Mouse (Mus musculus) layer of hippocampus, adult 18-20 months (tissue): Measurements from ENCODE around the gene Klhdc4. TPM values are rescaled to one million over a fixed set of nuclear protein-coding genes. Genes with fewer than 3 reads are reported as not detected.

ENCODE experiments used
- DNase-seq, 2 experiments: peaks; one replicate each; pipeline ENCODE4 v3.0.0; 2022; ENCODE audit warnings: low spot score in 2 of 2
- total RNA-seq, 2 experiments: library from RNA; stranded (reverse); gene quantifications; 2 replicates each; pipeline ENCODE4 v1.2.3; 2021

The Klhdc4 gene
- total RNA-seq, 2 experiments from 2014 or later, result 27.0 to 27.9 TPM

DNA sequence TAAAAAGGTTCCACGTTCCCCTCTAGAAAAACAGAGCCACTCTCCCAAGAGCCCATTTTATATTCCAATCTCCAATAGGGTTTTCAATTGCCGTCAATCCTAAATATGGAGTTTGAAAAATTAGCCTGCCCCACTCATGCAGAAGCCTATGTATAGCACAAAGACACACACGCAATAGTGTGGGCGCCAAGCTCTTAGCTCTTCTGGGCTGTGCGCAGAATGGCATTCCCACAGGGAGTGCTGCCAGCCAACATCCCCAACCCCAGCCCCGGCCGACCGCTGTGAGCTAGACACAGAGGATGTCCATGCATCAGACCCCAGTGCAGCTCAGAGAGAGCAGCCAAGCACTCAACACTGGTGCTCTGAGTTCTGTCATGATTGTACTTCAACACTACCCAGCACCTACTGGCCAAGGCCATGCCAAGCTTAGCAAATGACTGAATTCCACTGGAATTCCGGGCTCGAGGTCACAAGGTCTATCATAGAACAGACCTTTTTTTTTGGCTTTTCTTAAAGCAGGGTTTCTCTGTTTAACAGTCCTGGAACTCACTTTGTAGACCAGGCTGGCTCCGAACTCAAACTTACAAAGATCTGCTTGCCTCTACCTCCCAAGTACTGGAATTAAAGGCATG, 19.7 kb downstream of the Klhdc4 start:
- DNase-seq, result no peak

DNA sequence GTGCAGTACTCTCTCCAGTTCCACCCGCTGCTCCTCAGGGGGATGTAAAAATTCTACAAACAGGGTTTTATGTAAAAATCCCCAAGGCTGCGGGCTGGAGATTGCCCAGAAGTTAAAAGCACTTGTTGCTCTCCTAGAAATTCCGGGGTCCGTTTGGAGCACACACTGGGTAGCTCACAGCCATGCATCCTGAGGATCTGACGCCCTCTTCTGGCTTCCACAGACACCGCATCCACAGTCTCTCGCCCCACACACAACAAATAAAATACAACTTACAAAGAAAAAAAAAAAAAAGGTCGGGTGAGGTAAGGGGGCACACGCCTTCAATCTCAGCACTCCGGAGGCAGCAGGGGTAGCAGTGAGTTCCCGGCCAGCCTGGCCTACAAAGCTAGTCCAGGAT, 21.3 kb downstream of the Klhdc4 start:
- DNase-seq, result no peak

DNA sequence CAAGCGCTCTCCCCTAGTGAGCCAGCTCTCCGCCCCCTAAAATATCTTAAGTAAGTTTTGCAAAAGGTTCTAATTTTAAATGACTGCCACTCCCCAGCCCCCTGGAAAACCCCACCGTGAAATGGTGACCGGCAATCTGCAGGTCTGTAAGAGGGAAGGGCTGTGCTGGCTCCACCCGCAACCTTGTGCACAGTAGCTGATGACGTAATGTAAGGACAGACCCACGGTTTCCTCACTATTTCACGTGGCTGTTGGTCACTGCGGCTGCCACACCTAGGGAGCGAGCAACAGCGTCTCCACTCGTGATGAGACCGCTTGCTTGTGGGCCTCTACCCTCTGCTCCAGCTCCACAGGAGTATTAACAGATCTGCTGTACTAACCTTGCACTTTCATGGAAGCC, 23.2 kb downstream of the Klhdc4 start:
- no peak for DNase-seq

DNA sequence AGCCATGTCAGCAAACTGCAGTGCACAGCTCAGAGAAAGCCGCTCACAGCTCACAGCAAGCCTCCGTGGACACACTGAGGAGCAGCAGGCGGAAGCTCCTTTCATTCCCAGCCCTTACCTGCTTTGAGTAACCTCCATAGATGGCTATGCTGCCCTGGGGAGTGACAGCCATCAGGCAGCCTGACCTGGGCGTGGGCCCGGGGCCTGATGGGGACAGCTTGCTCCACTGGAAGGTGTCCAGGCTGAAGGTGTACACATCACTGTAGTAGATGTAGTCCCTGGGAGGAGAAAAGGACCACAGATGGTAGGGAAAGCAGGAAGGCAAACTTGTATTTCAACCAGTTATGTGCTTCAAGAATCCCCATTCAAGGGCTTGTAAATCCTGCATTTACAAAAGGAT, 24.5 kb downstream of the Klhdc4 start:
- no peak for DNase-seq

DNA sequence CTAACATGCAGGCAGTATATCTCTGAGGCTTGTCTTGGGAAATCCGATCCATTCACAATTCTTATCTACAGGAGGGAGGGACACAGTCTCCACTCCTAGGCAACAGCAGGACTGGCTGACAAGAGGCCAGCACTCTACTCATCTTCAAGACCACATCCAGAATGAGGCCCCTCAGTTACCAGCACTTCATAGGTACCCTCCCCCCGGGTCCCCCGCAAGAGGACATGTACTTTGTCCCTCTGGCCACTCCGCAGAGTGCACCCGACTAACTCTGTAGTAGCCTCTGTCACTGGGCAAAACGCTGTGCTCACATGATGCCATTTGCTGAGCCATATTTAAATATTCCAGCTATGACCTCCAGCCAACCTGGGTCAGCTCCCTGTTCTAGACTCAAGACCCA, 31.0 kb downstream of the Klhdc4 start:
- no peak for DNase-seq

DNA sequence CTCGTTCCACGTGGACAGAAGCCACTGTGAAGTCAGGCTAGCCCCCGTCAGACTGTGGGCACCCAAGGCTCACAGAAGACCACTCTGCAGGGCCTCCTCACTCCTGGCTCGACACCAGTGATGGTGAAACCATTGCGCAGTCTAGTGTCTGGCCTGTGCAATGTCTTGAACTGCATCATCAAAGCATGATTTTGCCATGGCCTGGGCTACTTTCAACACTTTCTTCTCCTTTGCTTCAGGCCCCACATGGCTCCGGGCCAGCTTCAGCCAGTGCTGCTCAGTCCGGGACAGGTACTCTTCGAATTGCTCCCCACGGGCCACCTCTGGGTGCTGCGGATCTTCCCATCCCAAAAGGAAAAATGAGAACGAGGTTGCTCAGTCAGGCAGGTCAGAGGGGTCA, 33.0 kb downstream of the Klhdc4 start:
- DNase-seq, result no peak

DNA sequence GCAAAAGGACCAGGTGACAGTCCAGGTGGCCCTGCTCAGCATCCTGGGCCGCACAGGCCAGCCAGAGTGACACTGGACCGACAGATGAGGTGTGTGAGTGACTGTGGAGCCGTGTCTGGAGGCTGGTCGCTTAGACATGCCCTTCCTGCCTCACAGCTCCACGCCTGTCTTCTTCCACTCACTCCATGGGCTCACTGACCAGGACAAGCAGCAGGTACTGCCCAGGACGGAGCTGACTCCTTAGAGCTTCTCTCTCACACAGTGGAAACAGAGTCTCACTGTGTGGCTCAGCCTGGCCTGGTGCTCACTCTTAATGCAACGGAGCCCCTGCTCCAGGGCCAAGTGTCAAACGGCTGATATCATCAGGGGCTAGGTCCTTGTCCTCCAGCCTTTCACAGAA, 33.9 kb downstream of the Klhdc4 start:
- DNase-seq, result no peak

DNA sequence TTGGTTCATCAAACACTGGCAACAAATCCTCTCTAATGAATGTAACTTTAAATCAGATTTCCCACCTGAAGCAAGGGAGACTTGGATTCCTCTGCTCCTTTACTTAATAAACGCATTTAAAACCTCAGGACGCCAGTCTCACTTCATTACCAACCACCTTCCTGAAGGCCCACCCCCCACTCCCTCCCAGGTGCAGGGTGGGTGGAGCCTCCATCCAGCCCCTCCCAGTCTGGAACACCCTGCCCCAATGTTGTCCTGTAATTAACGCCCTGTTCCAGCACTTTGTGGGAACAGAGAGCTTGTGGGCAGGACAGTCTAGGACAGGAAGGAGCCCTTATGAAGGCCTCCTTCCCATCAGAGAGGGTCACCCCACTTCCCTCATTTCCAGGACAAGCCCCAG, 35.2 kb downstream of the Klhdc4 start:
- DNase-seq, result no peak

DNA sequence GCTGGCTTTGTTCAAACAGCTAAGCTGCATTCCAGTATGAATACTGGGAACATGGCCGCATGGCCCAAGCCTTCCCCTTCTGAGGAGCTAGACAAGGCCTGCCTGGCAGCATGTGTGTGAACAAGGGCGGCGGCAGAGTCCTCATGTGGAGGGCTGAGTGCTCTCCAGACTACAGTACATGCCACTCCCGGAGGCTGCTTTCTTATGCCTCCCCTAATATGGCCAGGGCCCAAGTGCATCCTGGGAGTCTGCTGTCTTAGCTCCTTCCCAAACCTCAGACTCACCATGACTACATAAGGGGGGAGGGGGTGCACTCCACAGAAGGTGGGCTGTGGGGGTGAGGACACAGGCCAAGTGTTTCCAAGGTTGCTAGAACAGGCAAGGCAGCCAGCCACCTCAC, 36.7 kb downstream of the Klhdc4 start:
- no peak for DNase-seq

DNA sequence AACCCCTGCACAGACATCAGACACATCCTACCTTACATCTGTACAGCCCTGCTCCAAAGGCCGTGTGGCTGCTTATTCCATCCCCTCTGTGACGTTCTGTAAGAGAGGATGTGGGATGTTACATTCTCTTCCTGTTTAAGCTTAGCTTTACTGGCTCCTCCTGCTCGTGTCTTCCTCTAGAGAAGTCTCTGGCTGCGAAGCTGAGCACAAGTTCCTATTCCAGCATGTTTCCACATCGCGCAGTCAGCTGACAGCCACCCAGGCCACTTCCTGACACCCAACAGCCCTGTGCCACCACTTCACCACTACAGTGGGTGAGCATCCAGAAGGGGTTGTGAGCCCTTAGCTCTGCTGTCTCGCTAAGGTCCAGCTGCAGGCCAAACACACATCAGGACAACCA, 37.2 kb downstream of the Klhdc4 start:
- no peak for DNase-seq

DNA sequence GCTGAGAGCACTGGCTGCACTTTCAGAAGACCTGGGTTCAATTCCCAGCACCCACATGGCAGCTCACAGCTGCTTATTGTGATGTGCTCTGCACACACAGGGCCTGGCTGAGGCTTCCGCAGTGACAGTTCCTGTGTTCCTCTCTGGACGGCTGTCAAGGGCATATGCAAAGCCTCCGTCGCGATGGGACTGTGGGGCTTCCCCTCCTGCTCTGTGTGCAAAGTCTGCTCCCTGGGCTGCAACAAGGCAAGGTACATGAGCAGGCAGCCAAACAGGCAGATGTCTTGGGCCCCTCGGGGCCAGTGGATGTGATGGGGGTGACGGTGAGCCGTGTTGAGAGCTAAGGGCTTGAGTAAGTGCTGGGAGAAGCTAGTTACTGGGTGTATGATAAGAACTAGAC, 40.6 kb downstream of the Klhdc4 start:
- DNase-seq, result no peak

DNA sequence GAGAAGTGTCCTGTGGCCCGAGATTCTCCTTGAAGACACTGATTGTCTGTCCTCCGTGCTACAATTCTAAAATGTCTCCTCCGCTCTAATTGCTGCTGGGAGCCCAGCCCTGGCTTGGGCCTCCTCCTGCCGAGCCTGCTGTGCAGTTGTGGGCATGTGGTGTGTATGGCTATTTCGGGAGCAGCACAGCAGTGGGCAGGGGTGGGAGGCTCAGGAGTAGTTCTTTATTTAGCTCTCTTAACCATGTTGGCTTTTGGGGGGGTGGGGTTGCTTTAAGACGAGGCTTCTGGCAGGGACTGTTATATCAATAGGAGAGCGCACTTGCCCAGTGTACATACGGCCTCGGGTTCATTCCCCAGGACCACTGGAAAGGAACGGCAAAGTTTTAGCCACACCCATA, 42.8 kb downstream of the Klhdc4 start:
- DNase-seq, result no peak

DNA sequence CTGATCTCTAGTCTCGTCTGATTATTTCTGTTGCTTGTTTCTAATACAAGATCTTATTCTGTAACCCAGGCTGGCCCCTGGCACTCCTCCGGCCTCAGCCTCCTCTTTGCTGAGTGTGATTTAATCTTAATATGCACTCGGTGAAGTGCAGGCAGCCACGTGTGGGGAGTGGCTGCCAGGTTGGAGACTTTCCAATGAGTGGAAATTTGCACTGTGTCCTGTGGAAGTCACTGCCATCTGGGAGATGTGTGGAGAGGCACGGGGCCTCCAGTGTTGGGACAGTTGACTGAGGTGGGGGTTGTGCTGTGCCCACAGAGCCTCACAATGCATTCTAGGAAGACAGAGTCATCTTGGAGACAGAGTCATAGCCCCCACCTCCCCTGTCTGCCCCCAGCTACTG, 46.9 kb downstream of the Klhdc4 start:
- no peak for DNase-seq

DNA sequence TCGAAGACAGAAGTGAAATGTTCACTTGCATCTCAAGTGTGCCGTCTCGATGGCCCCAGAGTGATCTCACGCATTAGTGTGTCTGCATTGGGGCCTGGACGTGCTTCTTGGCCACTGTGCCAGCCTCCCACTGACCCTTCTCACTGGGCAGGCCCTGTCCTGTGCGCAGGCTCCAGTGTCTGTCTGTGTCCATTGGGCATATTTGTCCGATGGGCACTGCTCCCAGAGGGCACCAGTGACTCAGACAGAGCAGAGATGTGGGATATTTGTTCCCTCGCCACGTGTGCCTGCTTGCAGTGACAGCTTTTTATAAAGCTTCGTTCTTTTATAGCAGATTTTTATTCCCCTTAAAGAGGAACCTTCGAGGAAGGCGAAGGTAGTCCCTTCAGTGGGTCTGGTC, 55.5 kb downstream of the Klhdc4 start:
- no peak for DNase-seq

DNA sequence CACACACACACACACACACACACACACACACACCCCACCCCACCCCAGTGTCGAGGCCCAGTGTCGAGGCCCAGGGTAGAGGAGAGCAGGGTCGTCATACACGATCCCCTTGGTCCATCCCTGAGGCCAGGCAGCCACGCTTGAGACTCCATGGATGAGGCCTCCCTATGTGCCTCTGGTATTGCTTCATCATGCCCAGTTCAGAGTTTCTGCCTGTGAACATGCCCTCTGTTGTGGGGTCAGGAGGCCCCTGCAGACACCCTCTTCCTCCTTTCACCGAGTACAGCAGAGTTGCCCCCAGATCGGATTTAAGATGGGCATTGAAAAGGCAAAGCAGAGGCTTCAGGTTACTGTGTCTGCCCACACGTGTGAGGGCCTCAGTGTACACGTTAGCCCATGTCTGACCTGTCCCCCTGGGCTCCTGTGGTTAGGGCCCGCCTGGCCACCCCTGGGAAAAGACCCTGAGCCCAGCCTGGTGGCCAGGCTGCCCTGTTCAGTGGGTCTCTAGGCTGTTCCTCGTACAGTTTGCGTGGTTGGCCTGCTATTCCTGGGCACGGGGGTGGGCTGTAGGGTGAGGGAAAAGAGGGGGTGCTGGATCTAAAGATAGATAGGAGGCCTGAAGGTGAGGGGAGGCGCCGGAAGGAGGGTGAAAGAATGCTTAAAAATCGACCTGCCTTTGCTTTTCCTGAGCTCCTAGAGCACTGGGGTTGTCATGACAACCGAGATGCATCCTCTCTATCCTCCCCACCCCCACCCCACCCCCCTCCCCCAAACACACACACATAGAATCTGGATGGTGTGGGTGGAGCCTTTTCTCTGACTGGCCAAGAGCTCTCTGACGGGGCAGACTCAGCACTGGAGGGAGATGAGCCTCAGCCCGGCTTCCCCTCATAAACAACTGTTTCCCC, 58.3 kb downstream of the Klhdc4 start:
- DNase-seq, result no peak

DNA sequence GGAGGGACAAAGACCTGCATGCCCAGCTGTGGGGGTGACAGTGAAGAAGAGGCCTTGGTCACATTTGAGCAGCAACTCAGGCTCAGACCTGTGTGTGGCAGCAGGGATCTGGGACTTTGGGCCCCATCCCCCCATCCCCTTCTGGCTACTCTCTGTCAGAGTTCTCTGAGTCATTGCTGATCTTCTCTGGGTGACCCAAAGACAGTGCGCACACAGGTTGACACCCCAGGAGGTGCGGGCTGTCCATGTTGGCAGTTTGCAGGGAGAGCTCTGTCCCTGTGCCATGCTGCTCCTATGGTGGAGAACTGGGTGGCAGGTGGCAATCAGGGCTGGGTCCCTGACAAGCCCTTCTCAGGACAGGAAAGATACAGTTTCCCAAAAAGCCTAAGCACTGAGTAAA, 59.7 kb downstream of the Klhdc4 start:
- no peak for DNase-seq

DNA sequence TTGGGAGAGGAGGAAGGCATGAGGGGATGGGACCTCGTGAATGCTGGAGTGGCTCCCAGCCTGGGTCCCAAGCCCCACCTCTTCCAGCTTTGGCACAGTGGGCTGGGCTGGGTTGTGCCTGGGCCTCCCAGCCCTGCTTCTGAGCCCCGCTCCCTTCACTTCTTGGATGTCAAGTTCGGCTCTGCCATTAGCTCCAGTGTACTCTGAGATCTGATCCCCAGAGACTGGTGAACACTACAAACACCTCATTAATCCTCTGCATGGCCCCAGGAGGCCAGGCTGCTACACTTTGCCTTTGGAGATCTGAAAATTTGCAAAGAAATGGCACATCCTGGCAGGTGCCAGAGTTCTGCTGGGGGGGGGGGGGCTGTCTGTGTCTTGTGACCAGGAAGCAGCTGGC, 60.3 kb downstream of the Klhdc4 start:
- no peak for DNase-seq

DNA sequence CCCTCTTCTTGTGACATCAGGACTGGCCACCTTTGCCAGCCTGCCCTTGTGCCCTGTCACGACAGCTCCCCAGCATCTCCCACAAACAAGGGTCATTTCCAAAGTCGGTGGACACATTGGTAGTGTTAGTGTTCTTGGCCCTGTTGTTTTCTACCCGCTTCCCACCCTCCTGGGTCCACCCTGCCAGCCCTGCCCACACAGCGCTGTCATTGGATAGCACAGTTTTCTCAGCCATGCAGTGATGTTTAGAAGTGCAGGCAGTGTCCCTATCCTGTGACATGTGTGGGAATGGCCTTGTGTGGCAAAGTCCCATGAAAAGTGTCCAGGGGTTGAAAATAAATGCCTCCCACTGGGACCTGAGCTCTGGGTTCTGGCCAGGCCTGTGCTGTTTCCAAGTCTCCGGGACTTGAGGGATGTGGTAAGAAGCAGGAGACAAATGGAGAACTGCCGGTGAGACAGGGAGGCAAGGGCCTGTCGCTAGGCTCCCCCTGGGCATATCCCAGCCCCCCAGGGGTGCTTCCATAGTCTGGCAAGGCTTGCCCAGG, 63.7 kb downstream of the Klhdc4 start:
- DNase-seq, result no peak

DNA sequence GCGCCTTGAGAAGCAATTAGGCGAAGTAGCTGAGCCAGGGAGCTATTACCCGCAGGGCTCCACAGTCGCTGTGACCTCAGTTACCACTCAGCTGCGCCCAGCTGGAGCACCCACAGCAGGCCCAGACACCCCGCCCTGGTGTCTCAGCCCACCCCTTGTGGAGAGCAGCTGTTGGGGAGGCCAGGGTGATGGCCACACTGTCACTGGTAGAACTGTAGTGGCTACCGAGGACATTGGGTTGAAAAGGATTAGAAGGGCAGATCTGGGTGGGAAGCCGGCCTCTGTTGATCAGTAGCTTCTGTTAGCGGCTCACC, 65.7 kb downstream of the Klhdc4 start:
- DNase-seq, result no peak

DNA sequence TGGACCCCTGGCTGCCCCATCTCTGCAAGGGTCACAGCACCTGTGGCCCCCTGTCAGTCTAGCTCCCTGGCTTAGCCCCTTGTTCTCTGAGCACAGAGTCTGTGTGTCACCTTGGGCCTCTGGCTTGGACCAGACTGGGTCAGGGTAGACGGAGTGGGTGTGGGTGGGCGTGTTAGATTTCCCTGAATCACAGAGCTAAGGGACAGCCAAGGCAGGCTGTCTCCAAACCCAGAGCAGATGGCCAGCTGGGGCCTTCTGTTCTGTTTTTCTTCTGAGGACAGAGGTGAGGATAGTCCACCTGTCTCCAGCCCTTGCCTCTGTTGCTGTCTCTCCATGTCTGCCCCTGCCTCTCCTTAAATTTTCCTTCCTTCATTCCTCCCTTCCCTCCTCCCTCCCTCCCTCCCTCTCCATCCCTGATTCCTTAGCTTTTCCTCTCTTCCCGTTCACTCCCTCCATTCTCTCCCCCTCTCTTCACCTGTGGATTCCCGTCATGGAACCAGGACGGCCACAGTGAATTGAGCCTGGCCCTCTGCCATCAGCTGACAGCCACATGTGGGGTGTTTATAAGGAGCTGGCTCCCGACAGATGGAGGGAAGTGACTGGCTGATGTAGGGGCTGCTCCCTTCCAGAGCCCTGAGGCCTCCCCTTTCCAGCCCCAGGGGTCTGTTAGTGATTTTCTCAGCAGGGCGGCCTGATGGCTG, 66.2 kb downstream of the Klhdc4 start:
- DNase-seq, result no peak

DNA sequence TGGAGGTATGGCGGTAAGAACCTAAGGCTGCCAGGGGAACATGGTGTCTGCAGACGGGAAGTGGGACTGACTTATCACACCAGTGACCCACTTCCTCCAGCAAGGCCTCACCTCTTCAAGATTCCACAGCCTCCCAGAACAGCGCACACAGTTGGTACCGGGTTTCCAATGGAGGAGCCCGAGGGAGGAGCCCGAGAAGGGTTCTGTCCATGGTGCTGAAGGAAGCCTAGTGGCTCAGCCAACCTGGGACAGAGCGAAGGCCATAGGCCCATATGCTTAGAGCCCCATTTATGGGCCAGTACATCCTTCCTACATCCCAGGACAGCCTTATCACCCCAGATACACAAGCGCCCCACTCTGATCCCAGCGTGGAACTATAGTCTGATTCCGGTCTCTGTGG, 67.9 kb downstream of the Klhdc4 start:
- no peak for DNase-seq

DNA sequence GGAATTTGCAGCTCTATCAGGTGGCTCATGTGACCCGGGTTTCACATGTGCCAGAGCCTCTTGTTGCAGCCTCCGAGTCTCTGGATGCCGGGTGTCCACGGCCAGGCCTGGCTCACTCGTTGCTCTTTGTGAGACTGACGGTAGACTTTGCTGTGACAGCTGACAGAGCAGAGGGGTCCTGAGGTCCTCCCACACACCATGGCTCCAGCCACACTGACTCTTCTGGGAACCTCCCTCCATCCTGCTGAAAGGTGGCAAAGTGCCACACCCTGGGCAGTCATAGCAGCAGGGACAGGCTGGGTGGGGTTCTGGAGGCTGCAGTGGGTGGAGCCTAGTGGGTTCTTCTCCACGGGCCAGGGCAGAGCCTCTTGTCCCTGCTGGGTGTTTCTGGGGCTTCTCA, 68.9 kb downstream of the Klhdc4 start:
- DNase-seq, result no peak
